Mouse (Mus musculus): ENCODE measurements around the gene Sec63.

Gene Sec63

GRCm38 (mm10) chr10:42830007-42830406 lies 68.7 kb downstream of the Sec63 start:
- DNase-seq (ENCODE audit: low read depth, low spot score): no peak

DNA sequence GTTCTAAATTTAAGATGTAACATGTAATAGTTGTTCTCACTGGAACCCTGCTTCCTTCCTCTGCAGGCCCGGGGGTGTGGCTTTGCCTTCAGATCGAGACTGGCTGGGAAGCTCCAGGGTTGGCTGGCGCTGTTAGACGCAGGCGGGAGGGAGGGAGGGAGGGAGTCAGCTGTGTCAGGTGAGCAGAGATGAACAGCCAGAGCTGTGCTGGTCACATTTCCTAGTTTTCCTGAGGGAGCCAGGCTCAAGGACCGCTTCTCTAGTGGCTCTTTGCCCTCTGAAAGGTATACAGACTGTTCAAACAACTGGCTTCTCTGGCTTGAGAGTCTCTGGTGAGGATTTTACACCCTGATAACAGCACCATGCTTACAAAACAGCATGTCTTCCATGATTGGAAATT lies 69.1 kb downstream of the Sec63 start:
- no peak for DNase-seq (ENCODE audit: low read depth, low spot score)

GRCm38 (mm10) chr10:42832677-42833076 lies 71.4 kb downstream of the Sec63 start:
- no peak for DNase-seq (ENCODE audit: low read depth, low spot score)

GRCm38 (mm10) chr10:42833871-42834727 lies 72.8 kb downstream of the Sec63 start:
- no peak for DNase-seq (ENCODE audit: low read depth, low spot score)

DNA sequence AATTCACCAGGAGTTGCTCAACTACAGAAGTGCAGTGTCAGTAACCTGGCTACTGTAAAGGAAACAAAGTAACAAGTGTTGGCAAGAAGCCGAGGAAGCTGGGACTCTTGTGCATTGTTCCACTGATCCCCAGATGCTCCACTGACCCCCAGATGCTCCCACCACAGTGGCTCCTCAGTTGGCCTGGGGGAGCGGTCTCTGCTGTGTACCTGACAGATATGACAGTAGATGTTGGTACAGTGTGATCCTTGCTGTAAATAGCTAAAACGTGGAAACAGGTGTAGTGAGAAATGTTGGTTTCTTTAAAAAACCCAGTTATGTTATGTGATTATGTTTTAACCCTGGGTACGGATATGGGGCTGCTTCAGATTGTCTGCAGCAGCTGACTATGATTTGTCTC lies 76.8 kb downstream of the Sec63 start:
- no peak for DNase-seq (ENCODE audit: low read depth, low spot score)

DNA sequence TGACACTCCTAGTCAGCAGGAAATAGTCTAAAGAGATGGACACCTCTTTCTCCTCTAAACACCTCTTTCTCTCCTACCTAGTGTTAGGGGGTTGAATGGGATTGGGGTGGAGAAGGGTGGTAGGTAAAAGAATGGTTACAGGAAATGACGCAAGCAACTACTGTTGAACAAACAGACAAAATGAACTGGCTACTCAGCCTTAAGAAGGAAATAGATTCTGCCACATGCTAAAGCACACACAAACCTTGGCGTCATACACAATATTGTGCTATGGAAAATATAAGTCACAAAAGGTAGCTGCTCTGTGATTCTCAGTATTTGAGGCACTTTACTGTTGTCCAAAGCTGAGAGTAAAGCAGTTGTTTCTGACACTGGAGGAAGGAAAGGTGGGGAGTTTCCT lies 77.4 kb downstream of the Sec63 start:
- DNase-seq (ENCODE audit: low read depth, low spot score): no peak

DNA sequence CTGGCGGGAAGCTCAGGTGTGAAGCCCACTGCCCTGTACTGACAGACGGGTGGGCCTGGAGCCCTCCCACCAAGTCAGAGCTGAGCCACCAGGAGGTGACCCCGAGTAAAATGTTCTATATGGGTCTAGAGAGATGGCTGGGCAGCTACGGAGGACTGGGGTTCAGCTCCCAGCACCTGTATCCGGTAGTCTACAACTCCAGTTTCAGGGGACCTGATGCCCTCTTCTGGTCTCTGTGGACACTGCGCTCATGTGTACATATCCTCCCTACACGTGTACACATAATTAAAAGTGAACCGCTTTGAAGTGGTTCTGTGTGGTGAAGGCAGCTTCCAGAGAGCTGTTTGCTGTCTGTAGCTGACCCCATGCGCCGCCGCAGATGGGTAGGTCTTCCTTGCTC lies 78.7 kb downstream of the Sec63 start:
- DNase-seq (ENCODE audit: low read depth, low spot score): no peak

DNA sequence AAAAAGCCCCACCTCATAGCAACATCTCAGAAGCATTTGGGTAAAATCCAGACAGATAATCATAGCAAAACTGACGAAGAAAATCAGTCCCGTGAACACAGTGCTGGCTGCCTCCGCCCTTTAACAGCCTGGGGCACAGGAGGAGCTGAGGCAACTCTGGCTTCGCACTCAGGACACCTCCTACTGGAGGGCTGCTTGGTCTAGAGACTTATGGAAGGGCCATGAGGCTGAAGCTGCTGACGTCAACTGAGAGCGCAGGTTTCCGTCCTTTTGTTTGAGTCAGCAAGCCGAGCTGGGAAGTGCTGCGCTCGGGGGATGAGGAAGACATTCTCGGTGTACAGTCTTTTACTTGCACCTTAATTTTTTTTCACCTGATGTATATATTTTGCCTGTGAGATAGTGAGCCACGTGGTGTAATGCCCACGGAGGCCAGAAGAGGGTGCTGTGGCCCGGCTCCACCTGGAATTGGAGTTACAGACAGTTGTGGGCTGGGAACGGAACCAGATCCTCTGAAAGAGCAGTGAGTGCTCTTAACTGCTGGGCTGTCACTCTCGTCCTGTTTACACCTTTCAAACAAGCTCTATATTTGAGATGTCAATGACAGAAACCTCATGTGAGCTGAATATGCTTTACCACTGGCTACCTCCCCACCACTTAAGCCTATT lies 80.4 kb downstream of the Sec63 start:
- no peak for DNase-seq (ENCODE audit: low read depth, low spot score)

DNA sequence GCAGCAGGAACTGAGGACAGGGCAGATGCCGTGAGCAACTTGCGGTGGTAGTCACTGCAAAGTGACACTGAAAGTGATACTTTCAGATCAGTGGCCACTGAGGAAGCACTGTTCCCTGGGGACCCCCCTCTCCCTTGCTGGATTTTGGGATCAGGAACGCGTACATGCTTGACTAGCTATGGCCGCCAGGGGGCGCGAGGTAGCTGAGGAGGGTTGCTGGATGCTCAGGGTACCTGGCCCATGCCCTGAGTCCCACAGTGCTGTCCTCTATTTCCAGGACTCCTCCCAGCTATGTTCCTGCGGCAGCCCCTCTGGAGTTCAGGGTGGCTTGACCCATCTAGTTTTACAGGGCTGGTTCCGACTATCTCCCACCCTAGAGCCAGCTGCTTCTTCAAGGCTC lies 81.1 kb downstream of the Sec63 start:
- peak; percentile 65 for DNase-seq (ENCODE audit: low read depth, low spot score)

GRCm38 (mm10) chr10:42843416-42843815 lies 82.1 kb downstream of the Sec63 start:
- peak; percentile 73 for DNase-seq (ENCODE audit: low read depth, low spot score)

- DNase-seq (ENCODE audit: low read depth, low spot score): no peak
Measured at GRCm38 (mm10) chr10:42845480-42845879, 84.2 kb downstream of the Sec63 start.

DNA sequence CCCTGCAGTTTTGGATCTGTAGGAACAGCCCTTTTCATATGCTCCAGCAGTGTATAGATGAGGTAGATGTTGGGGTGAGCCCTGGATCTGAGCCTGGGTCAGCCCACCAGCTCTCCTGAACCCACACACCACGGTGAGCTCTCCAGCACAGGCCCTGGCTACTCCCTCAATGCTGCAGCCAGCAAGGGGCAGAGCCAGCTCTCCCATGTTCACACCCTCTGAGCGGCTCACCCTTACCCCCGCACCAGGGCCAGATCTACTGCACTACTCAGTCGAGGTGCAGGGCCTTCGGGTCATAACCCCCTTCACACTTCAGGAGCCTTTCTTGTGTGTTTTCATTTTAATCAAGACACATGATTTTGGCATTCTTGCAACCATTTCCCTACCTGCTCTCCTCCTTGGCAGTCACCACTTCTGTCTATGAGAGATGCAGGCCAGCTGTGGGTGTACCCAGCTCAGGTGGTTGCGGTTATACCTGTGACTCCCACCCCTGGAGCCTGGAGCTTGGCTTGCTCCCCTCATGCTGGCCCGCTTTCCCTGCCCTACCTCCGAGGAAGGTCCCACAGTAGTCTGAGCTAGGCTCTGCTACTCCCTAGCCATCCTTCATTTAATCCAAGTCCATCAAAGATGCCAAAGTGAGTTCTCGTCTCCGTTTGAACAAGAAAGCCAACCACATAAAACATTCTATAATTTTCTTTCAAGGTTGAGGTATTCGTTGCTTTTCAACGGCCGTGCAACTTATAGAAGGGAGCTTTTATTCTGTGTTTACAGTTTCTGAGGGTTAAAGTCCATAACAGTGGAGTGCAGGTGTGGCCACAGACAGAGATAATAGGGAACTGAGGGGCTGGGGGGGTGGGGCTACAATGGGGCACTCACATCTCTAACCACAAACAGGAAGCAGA lies 87.1 kb downstream of the Sec63 start:
- no peak for DNase-seq (ENCODE audit: low read depth, low spot score)

GRCm38 (mm10) chr10:42849081-42849400 lies 87.7 kb downstream of the Sec63 start:
- no peak for DNase-seq (ENCODE audit: low read depth, low spot score)

DNA sequence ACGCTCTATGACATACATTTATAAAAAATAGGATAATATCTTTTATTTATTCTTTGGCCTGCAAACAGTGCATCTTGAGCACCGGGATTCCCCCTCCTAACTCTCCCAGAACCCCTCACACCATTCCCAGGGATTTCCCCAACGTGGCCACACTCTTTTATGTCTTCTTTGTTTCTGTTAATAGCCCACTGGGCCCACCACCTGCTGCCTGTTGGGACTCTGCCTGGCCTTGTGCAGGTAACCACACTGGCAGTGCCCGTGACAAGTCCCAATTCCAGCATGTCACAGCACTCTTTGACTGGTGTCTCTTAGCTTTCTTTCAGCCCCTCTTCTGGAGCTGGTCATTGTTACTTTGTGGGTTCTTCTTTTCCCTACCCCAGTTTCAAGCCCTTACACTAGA lies 93.5 kb downstream of the Sec63 start:
- no peak for DNase-seq (ENCODE audit: low read depth, low spot score)

DNA sequence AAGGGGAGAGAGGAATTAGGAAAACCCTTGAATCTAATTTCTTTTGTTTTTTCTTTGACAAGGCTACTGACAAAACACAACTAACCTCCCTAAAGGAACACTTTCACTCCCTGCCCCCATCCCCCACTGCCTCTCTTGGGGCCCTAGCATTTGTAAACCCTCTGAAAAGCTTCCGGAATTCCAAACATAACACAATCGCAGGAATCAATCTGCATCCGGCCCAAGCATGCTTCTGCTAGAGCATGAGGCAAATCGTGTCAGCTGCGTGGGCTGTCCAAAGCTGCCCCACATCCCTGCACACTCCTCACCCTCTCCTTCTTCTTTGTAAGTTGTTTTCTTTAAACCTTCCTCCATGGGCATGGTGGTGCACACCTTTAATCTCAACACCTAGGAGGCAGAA lies 94.0 kb downstream of the Sec63 start:
- DNase-seq (ENCODE audit: low read depth, low spot score): no peak

DNA sequence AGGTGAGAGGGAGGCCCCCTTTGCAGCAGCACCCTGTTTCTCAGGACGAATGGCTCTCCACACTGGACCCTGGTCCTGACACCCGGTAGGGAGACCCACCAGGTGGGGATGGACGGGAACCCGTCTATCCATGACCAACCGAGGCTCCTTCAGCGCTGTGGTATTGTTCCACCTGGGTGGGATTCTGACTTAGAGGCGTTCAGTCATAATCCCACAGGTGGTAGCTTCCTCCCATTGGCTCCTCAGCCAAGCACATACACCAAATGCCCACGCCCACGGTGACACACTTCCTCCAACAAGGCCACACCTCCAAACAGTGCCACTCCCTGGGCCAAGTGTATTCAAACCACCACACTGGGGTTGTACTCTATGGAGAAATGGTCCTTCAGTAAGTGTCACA lies 95.3 kb downstream of the Sec63 start:
- no peak for DNase-seq (ENCODE audit: low read depth, low spot score)

DNA sequence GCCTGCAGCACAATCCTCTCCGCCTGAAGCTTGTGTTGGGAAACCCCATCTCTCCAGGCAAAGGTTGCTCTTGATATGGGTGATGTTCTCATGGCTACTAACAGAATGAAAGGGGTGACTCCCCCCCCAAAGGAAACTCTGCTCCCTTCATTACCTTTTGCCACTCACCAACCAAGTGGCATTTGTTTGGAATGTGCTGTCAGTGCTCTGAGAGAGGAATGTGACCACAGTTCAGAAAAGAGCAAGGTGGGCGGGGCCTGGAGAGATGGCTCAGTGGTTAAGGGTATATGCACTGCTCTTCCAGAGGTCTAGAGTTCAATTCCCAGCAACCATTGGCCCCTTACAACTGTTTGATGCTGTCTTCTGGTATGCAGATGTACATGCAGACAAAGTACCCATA lies 95.7 kb downstream of the Sec63 start:
- DNase-seq (ENCODE audit: low read depth, low spot score): no peak

- DNase-seq (ENCODE audit: low read depth, low spot score): no peak
Measured at GRCm38 (mm10) chr10:42859781-42860158, 98.5 kb downstream of the Sec63 start.

DNA sequence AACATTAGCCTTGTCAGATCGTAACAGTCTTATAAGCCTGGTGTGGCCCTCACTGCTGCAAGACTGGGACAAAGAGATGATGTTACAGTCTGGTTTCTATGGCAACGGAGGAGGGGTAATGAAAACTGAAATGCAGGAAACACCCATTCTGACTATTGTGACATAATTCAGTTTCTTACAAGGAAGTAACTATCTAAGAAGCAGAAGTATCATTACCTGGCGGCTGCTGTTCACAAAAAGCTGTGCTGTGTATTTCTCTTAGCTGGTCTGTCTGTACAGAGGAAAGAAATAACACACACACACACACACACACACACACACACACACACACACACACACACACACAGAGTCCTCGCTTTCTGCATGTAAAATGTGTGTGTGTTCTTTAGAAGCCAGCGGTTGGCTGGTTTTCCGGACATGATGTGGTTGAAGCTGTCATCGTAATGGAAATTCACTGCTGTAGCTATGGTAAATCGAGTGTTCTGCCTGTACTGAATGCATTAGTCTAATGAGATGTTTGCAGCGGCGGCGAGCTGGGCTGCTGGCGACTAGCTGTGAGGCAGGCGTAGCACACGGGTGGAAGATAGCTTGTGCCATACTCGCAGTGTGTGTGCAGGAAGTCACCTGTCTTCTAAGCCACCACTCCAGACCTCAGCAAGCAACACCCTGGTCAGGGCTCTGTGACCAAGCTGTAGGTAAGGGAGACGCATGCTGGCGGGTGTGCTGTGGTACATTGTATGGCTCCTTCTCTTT lies 99.0 kb downstream of the Sec63 start, which contains the start of gene Scml4:
TSS of gene Scml4 (plus strand) at position 212 of the 753 bp plus-strand sequence.
- peak; percentile 81 for DNase-seq (ENCODE audit: low read depth, low spot score)

DNA sequence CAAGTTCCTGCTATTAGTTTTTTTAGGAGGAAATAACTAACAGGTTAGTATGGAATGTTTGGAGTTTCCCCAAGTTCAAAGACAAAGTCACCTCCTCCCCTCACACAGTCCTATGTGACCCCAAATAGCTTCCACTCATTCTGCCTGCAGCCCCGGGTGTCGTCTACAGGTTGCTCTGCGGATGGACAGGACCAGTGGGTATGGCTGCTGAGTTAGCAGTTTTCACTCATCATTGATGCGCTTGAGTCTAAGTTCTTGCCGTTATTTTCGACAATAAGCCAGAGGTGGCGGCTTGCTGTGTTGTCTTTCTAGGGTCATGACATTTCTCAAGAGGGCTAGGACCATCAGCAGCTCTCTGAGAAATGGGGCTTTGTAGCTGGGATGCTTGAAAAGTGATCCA lies 100.2 kb downstream of the Sec63 start:
- no peak for DNase-seq (ENCODE audit: low read depth, low spot score)

DNA sequence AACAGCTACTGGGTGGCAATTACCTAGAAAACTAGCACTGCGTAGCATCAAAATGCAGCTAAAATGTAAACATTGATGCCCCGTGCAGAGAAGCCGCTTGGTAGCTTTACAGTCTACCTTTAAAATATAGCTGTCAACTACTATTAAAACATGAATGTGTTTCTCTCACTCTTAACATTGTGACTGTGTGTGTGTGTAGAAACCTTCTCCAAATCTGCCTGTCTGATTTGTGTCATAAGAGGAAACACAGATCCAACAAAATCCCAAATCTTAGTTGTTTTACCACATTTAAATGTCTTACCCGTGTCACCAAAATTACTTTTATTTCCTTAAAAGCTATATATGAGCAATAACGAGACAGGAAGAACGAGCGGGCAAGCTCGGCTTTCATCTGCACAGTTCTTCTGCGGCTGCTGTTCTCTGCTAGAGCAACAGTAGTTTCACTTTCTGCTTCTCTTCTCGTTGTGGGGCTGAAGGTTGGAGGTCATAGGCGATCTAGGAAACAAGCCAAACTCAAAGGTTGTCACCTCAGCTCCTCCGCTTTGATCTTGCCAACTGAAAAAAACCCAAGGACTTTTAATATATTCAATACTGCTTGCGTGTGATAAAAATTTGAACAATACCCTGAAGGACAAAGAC lies 100.9 kb downstream of the Sec63 start:
- peak; percentile 66 for DNase-seq (ENCODE audit: low read depth, low spot score)

Measured in skeletal muscle tissue, adult 2 months (tissue).